Mouse (Mus musculus) hindbrain, embryonic 15.5 days (tissue): Measurements from ENCODE around the gene Acap2. TPM values are rescaled to one million over a fixed set of nuclear protein-coding genes. Genes with fewer than 3 reads are reported as not detected.

Source experiments
- ATAC-seq: fragments of 200-750 bp; cut with Nextera tagmentation; 2 replicates; pipeline ENCODE4 v1.8.0; 2017; ENCODE audit warnings: low read depth, moderate number of reproducible peaks, moderate TSS enrichment; ENCODE audit not compliant: low FRiP score
- H3K27ac ChIP-seq: fragments of 300-500 bp; sonication (generic); replicated peaks from 2 replicates; pipeline ENCODE4 v1.5.1; 2015; ENCODE audit warnings: mild to moderate bottlenecking, inconsistent platforms
- H3K27me3 ChIP-seq: fragments of 300-500 bp; sonication (generic); 2 replicates; pipeline ENCODE4 v1.6.1; 2015; ENCODE audit warnings: control low read depth, inconsistent platforms
- H3K36me3 ChIP-seq: fragments of 300-500 bp; sonication (generic); 2 replicates; pipeline ENCODE4 v1.6.1; 2015; ENCODE audit warnings: control low read depth, inconsistent platforms
- H3K4me1 ChIP-seq: fragments of 300-500 bp; sonication (generic); replicated peaks from 2 replicates; pipeline ENCODE4 v1.6.1; 2015; ENCODE audit warnings: control low read depth, inconsistent platforms
- H3K4me2 ChIP-seq: fragments of 300-500 bp; sonication (generic); 2 replicates; pipeline ENCODE4 v1.6.1; 2015; ENCODE audit warnings: moderate library complexity, mild to moderate bottlenecking, inconsistent platforms
- H3K4me3 ChIP-seq: fragments of 300-500 bp; sonication (generic); 2 replicates; pipeline ENCODE4 v1.5.1; 2015; ENCODE audit warnings: mild to moderate bottlenecking, inconsistent platforms
- H3K9ac ChIP-seq: fragments of 300-500 bp; sonication (generic); 2 replicates; pipeline ENCODE4 v1.6.1; 2015; ENCODE audit warnings: inconsistent platforms
- H3K9me3 ChIP-seq: fragments of 300-500 bp; sonication (generic); 2 replicates; pipeline ENCODE4 v1.6.1; 2016; ENCODE audit warnings: control low read depth, inconsistent platforms
- WGBS: fragments of 180-500 bp; shearing (Covaris S2); methylation state at CpG from one replicate; pipeline ENCODE4 v1.1.7; 2015; 5-methylcytosine and 5-hydroxymethylcytosine counted together
- polyA plus RNA-seq: library from polyadenylated mRNA; unstranded; fragments of >200 nt; fragmentation: Nextera tagmentation; extraction: Ambion mirVana; gene quantifications from 2 replicates; pipeline ENCODE4 v1.2.1, GENCODE M21; 2015

Acap2 gene
- polyA plus RNA-seq, 1 experiment from 2014 or later = 11.5 TPM

GRCm38 (mm10) chr16:31233541-31234339 lies 32.7 kb upstream of the Acap2 start:
- Histone ChIP-seq H3K9ac (no peak overlapping the region), H3K27me3 (no peaks in the 10 kb centered on the region), H3K36me3 (no peaks in the 10 kb centered on the region), H3K4me3 (peak overlapping the region; percentile 16), H3K9me3 (no peaks in the 10 kb centered on the region), H3K4me2 (peak overlapping the region; percentile 48), H3K27ac (no peak overlapping the region), H3K4me1 (peaks cover 11% of the 10 kb centered on the region)
- 29% methylated on average over 20 of the region's 20 CpGs for WGBS
- ATAC-seq = no peak

GRCm38 (mm10) chr16:31233167-31233498 lies 32.1 kb upstream of the Acap2 start:
- Histone ChIP-seq H3K4me1 (peaks cover 11% of the 10 kb centered on the region), H3K36me3 (no peaks in the 10 kb centered on the region), H3K4me3 (peak overlapping the region; percentile 16; the same call in 1 of the 2 replicates), H3K4me2 (peak overlapping the region; percentile 48), H3K9me3 (no peaks in the 10 kb centered on the region), H3K27me3 (no peaks in the 10 kb centered on the region), H3K9ac (no peak overlapping the region), H3K27ac (no peak overlapping the region)
- no peak for ATAC-seq
- 54% methylated on average over 4 of the region's 4 CpGs for WGBS

GRCm38 (mm10) chr16:31232491-31233166 lies 31.6 kb upstream of the Acap2 start:
- 81% methylated on average over 5 of the region's 5 CpGs for WGBS
- Histone ChIP-seq H3K9me3 (no peaks in the 10 kb centered on the region), H3K9ac (no peak overlapping the region), H3K4me1 (peaks cover 11% of the 10 kb centered on the region), H3K27me3 (no peaks in the 10 kb centered on the region), H3K4me3 (no peak overlapping the region), H3K4me2 (no peak overlapping the region), H3K27ac (no peak overlapping the region), H3K36me3 (no peaks in the 10 kb centered on the region)
- no peak for ATAC-seq

GRCm38 (mm10) chr16:31231591-31231990 lies 30.5 kb upstream of the Acap2 start:
- Histone ChIP-seq H3K4me2 (no peak overlapping the region), H3K4me3 (no peak overlapping the region), H3K4me1 (peaks cover 11% of the 10 kb centered on the region), H3K9me3 (no peaks in the 10 kb centered on the region), H3K9ac (no peak overlapping the region), H3K36me3 (no peaks in the 10 kb centered on the region), H3K27me3 (no peaks in the 10 kb centered on the region), H3K27ac (no peak overlapping the region)
- ATAC-seq = no peak
- WGBS = 81% methylated on average over 5 of the region's 5 CpGs

- Histone ChIP-seq H3K4me2 (no peak overlapping the region), H3K4me3 (no peak overlapping the region), H3K36me3 (no peaks in the 10 kb centered on the region), H3K4me1 (no peaks in the 10 kb centered on the region), H3K27ac (no peak overlapping the region), H3K27me3 (no peaks in the 10 kb centered on the region), H3K9ac (no peak overlapping the region), H3K9me3 (no peaks in the 10 kb centered on the region)
- ATAC-seq = no peak
- WGBS = 96% methylated on average over 1 of the region's 1 CpGs
Measured at GRCm38 (mm10) chr16:31227746-31228145, 26.7 kb upstream of the Acap2 start.

- no peaks in the 10 kb centered on the region for H3K36me3 ChIP-seq
- WGBS = 96% methylated on average over 4 of the region's 4 CpGs
- no peaks in the 10 kb centered on the region for H3K27me3 ChIP-seq
- H3K9me3 ChIP-seq = no peaks in the 10 kb centered on the region
- H3K4me1 ChIP-seq = no peaks in the 10 kb centered on the region
- H3K27ac ChIP-seq = no peak overlapping the region
- no peak for ATAC-seq
- H3K4me3 ChIP-seq = no peak overlapping the region
- no peak overlapping the region for H3K9ac ChIP-seq
- H3K4me2 ChIP-seq = no peak overlapping the region
Measured at GRCm38 (mm10) chr16:31215271-31215670, 14.2 kb upstream of the Acap2 start.

GRCm38 (mm10) chr16:31213463-31213862 lies 12.4 kb upstream of the Acap2 start:
- Histone ChIP-seq H3K4me3 (no peak overlapping the region), H3K4me1 (no peaks in the 10 kb centered on the region), H3K27me3 (no peaks in the 10 kb centered on the region), H3K4me2 (no peak overlapping the region), H3K36me3 (no peaks in the 10 kb centered on the region), H3K9ac (no peak overlapping the region), H3K9me3 (no peaks in the 10 kb centered on the region), H3K27ac (no peak overlapping the region)
- 78% methylated on average over 6 of the region's 6 CpGs for WGBS
- ATAC-seq = no peak

GRCm38 (mm10) chr16:31211503-31211902 lies 10.5 kb upstream of the Acap2 start:
- no peaks in the 10 kb centered on the region for H3K9me3 ChIP-seq
- no peaks in the 10 kb centered on the region for H3K4me1 ChIP-seq
- H3K27ac ChIP-seq = no peak overlapping the region
- H3K27me3 ChIP-seq = no peaks in the 10 kb centered on the region
- 66% methylated on average over 9 of the region's 9 CpGs for WGBS
- ATAC-seq = no peak
- no peak overlapping the region for H3K4me3 ChIP-seq
- no peak overlapping the region for H3K4me2 ChIP-seq
- H3K36me3 ChIP-seq = no peaks in the 10 kb centered on the region
- H3K9ac ChIP-seq = no peak overlapping the region

- no peak overlapping the region for H3K9ac ChIP-seq
- H3K27ac ChIP-seq = no peak overlapping the region
- no peaks in the 10 kb centered on the region for H3K4me1 ChIP-seq
- H3K4me2 ChIP-seq = no peak overlapping the region
- no peaks in the 10 kb centered on the region for H3K9me3 ChIP-seq
- WGBS = 82% methylated on average over 4 of the region's 4 CpGs
- no peak for ATAC-seq
- H3K36me3 ChIP-seq = no peaks in the 10 kb centered on the region
- H3K4me3 ChIP-seq = no peak overlapping the region
- no peaks in the 10 kb centered on the region for H3K27me3 ChIP-seq
Measured at GRCm38 (mm10) chr16:31210453-31210852, 9.4 kb upstream of the Acap2 start.

GRCm38 (mm10) chr16:31209911-31210310 lies 8.9 kb upstream of the Acap2 start:
- Histone ChIP-seq H3K4me3 (no peak overlapping the region), H3K27me3 (no peaks in the 10 kb centered on the region), H3K36me3 (no peaks in the 10 kb centered on the region), H3K4me1 (no peaks in the 10 kb centered on the region), H3K9ac (no peak overlapping the region), H3K9me3 (no peaks in the 10 kb centered on the region), H3K27ac (no peak overlapping the region), H3K4me2 (no peak overlapping the region)
- 88% methylated on average over 5 of the region's 5 CpGs for WGBS
- no peak for ATAC-seq

GRCm38 (mm10) chr16:31205726-31206125 lies 4.7 kb upstream of the Acap2 start:
- H3K4me1 ChIP-seq = peaks cover 5% of the 10 kb centered on the region; the same call in 1 of the 2 replicates
- H3K4me3 ChIP-seq = no peak overlapping the region
- ATAC-seq = no peak
- WGBS = 92% methylated on average over 7 of the region's 7 CpGs
- H3K4me2 ChIP-seq = no peak overlapping the region
- no peaks in the 10 kb centered on the region for H3K36me3 ChIP-seq
- H3K9ac ChIP-seq = no peak overlapping the region
- no peak overlapping the region for H3K27ac ChIP-seq
- H3K27me3 ChIP-seq = no peaks in the 10 kb centered on the region
- H3K9me3 ChIP-seq = no peaks in the 10 kb centered on the region

- no peak overlapping the region for H3K27ac ChIP-seq
- ATAC-seq = no peak
- no peaks in the 10 kb centered on the region for H3K27me3 ChIP-seq
- no peaks in the 10 kb centered on the region for H3K9me3 ChIP-seq
- no peak overlapping the region for H3K4me2 ChIP-seq
- peaks cover 5% of the 10 kb centered on the region; the same call in 1 of the 2 replicates for H3K4me1 ChIP-seq
- no peaks in the 10 kb centered on the region for H3K36me3 ChIP-seq
- H3K9ac ChIP-seq = no peak overlapping the region
- 92% methylated on average over 8 of the region's 8 CpGs for WGBS
- no peak overlapping the region for H3K4me3 ChIP-seq
Measured at GRCm38 (mm10) chr16:31205187-31205586, 4.1 kb upstream of the Acap2 start.
